Mouse (Mus musculus) intestine, postnatal 0 days (tissue): ENCODE results near the gene 1810043G02Rik. TPM values are rescaled to one million over a fixed set of nuclear protein-coding genes. Genes with fewer than 3 reads are reported as not detected.
A peak's percentile ranks its signal among the peaks of the same experiment; 100 is the strongest.
"Not testable (repeated sequence)": the region's sequence is repeated elsewhere in the genome, so short reads cannot be mapped to it uniquely, and the experiment has no call there.

Experiments used
- ATAC-seq: fragments of 200-750 bp; cut with Nextera tagmentation; 2 replicates; pipeline ENCODE4 v1.8.0; 2017; ENCODE audit warnings: mild to moderate bottlenecking, moderate TSS enrichment, moderate library complexity
- H3K27ac ChIP-seq: fragments of 300-500 bp; sonication (generic); 2 replicates; pipeline ENCODE4 v1.5.1; 2014; ENCODE audit warnings: mild to moderate bottlenecking, low read depth, low read length, moderate library complexity
- H3K27me3 ChIP-seq: fragments of 300-500 bp; sonication (generic); replicated peaks from 2 replicates; pipeline ENCODE4 v1.6.1; 2014; ENCODE audit warnings: low read length, mixed read lengths; ENCODE audit not compliant: control insufficient read depth, insufficient read depth
- H3K36me3 ChIP-seq: fragments of 300-500 bp; sonication (generic); 2 replicates; pipeline ENCODE4 v1.6.1; 2014; ENCODE audit warnings: mild to moderate bottlenecking, moderate library complexity; ENCODE audit not compliant: control insufficient read depth, insufficient read depth
- H3K4me1 ChIP-seq: fragments of 300-500 bp; sonication (generic); replicated peaks from 2 replicates; pipeline ENCODE4 v1.6.1; 2014; ENCODE audit warnings: antibody characterized with exemption, low read length, mixed read lengths; ENCODE audit not compliant: control insufficient read depth, insufficient read depth
- H3K4me2 ChIP-seq: fragments of 300-500 bp; sonication (generic); replicated peaks from 2 replicates; pipeline ENCODE4 v1.6.1; 2014; ENCODE audit warnings: low read depth, mild to moderate bottlenecking, moderate library complexity
- H3K4me3 ChIP-seq: fragments of 300-500 bp; sonication (generic); 2 replicates; pipeline ENCODE4 v1.5.1; 2014; ENCODE audit warnings: low read depth, low read length
- H3K9ac ChIP-seq: fragments of 300-500 bp; sonication (generic); 2 replicates; pipeline ENCODE4 v1.6.1; 2014; ENCODE audit warnings: mild to moderate bottlenecking, low read depth, low read length
- H3K9me3 ChIP-seq: fragments of 300-500 bp; sonication (generic); 2 replicates; pipeline ENCODE4 v1.6.1; 2016; ENCODE audit warnings: mixed run types; ENCODE audit not compliant: control insufficient read depth
- CTCF ChIP-seq: sonication (generic); IDR thresholded peaks from 2 replicates; pipeline ENCODE4 v1.5.1; 2016; ENCODE audit warnings: low read depth, mild to moderate bottlenecking, control low read depth, antibody characterized with exemption, moderate library complexity
- WGBS: fragments of 180-500 bp; shearing (Covaris S2); extraction: QIAGEN DNeasy Blood & Tissue Kit; methylation state at CpG from one replicate; pipeline ENCODE4 v1.1.7; 2014; 5-methylcytosine and 5-hydroxymethylcytosine counted together
- polyA plus RNA-seq: library from polyadenylated mRNA; unstranded; fragments of >200 nt; fragmentation: Nextera tagmentation; extraction: Ambion mirVana; gene quantifications from 2 replicates; pipeline ENCODE4 v1.2.1, GENCODE M21; 2015

1810043G02Rik gene
- polyA plus RNA-seq, 1 experiment from 2014 or later: 8.6 TPM

DNA sequence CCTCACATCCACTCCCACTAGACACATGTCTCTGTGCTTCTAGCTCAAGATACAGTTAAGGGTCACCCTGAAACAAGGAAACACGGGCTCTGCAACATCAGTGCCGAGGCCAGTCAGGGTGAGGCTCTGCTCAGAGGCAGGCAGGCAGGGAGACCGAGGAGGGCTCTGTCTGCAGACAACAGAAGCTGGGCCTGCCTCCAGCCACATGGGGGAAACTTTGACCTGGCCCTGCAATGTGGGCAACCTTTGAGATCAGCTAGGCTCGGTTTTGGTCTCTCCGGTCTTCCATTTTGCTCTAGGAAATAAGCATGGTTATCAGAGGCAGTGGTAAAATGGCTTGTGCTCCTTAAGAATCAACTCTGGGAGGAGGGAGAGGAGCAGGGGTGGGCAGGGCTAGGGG is 38.0 kb downstream of the 1810043G02Rik start:
- no peaks in the 10 kb centered on the region for H3K4me1 ChIP-seq
- WGBS: 30% methylated on average over 5 of the region's 5 CpGs
- H3K9me3 ChIP-seq: no peaks in the 10 kb centered on the region
- no peak overlapping the region for H3K4me3 ChIP-seq
- no peak overlapping the region for H3K4me2 ChIP-seq
- H3K27me3 ChIP-seq: no peaks in the 10 kb centered on the region
- H3K36me3 ChIP-seq: no peaks in the 10 kb centered on the region
- ATAC-seq: no peak
- no peak overlapping the region for H3K27ac ChIP-seq
- H3K9ac ChIP-seq: no peak overlapping the region
- no peak for TF ChIP-seq CTCF

DNA sequence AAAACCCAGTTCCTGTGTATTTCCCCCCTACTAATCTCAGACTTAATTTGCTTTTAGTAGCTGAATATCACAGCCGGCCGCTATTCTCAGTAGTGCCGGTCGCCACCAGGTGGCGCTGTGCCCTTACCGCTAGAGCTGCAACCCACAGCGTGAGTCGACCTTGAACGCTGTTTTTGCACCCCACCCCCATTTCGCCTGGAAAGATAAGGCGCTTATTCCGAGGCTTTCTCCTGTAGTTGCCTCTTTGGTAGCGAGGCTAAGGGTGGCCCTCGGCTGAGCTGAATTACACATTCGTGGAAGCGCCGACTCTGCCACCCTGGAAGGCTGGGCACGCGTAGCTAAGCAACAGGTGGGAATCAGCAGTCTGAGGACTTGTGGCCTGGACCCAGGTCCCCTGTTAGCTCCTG is 40.5 kb downstream of the 1810043G02Rik start:
- Histone ChIP-seq H3K4me1 (no peaks in the 10 kb centered on the region), H3K4me3 (no peak overlapping the region), H3K36me3 (no peaks in the 10 kb centered on the region), H3K9me3 (no peaks in the 10 kb centered on the region), H3K27ac (no peak overlapping the region), H3K9ac (no peak overlapping the region), H3K27me3 (no peaks in the 10 kb centered on the region), H3K4me2 (peak overlapping the region; percentile 63)
- peak; percentile 78 for ATAC-seq
- TF ChIP-seq CTCF: peak; percentile 96
- 11% methylated on average over 19 of the region's 19 CpGs for WGBS

DNA sequence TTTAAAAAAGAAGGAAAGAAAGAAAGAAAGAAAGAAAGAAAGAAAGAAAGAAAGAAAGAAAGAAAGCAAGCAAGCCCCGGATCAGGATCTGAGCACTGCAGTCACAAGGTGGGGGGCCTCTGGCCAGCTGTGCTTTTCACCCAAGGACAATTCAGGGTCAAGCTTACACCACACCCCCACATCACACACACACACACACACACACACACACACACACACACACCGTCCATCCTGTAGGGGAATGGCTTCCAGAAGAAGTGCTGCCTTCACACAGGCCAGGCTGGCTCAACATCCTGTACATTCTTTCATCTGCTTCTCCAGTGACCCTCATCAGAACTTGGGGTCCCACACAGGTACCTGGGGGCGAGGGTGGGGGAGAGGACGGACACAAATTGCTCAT is 41.0 kb downstream of the 1810043G02Rik start:
- no peak overlapping the region for H3K9ac ChIP-seq
- no peak for TF ChIP-seq CTCF
- H3K9me3 ChIP-seq: no peaks in the 10 kb centered on the region
- H3K4me1 ChIP-seq: no peaks in the 10 kb centered on the region
- H3K27ac ChIP-seq: no peak overlapping the region
- no peak overlapping the region for H3K4me3 ChIP-seq
- no peak overlapping the region for H3K4me2 ChIP-seq
- 69% methylated on average over 4 of the region's 4 CpGs for WGBS
- peak; percentile 33; the same call in 1 of the 2 replicates for ATAC-seq
- H3K27me3 ChIP-seq: no peaks in the 10 kb centered on the region
- no peaks in the 10 kb centered on the region for H3K36me3 ChIP-seq

DNA sequence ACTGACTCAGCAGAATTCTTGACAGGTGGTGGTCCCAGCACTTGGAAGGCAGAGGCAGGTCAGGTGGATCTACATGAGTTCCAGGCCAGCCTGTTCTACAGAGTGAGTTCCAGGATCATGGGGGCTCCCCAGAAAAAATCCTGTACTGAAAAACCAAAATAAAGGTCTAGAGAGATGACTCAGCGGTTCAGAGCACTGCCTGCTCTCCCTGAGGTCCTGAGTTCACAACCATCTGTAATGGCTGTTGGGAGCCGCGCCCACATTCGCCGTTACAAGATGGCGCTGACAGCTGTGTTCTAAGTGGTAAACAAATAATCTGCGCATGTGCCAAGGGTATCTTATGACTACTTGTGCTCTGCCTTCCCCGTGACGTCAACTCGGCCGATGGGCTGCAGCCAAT is 41.7 kb downstream of the 1810043G02Rik start:
- H3K9ac ChIP-seq: not testable (repeated sequence)

DNA sequence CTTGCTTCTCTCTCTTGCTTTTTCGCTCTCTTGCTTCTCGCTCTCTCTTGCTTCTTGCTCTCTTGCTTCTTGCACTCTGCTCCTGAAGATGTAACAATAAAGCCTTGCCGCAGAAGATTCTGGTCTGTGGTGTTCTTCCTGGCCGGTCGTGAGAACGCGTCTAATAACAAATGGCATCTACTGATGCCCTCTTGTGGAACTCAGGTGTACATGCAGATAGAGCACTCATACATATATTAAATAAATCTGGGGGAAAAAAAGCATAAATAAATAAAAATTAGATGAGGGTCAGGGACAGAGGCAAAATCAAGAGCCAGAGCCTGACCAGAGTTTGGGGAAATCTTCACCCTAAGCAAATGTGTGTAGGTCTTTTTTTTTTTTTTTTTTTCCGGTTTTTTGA is 47.1 kb downstream of the 1810043G02Rik start:
- not testable (repeated sequence) for H3K36me3 ChIP-seq, H3K4me2 ChIP-seq, H3K9me3 ChIP-seq, H3K27me3 ChIP-seq, H3K4me1 ChIP-seq, H3K27ac ChIP-seq, ATAC-seq, H3K9ac ChIP-seq, H3K4me3 ChIP-seq
- TF ChIP-seq CTCF: peak; percentile 64
- 61% methylated on average over 6 of the region's 8 CpGs for WGBS

More for the DNA sequence above, 41.7 kb downstream of the 1810043G02Rik start:
- not testable (repeated sequence) for H3K27ac ChIP-seq, H3K27me3 ChIP-seq, H3K4me1 ChIP-seq, H3K9me3 ChIP-seq, H3K4me3 ChIP-seq, H3K4me2 ChIP-seq, H3K36me3 ChIP-seq, ATAC-seq
- WGBS: 94% methylated on average over 6 of the region's 11 CpGs

DNA sequence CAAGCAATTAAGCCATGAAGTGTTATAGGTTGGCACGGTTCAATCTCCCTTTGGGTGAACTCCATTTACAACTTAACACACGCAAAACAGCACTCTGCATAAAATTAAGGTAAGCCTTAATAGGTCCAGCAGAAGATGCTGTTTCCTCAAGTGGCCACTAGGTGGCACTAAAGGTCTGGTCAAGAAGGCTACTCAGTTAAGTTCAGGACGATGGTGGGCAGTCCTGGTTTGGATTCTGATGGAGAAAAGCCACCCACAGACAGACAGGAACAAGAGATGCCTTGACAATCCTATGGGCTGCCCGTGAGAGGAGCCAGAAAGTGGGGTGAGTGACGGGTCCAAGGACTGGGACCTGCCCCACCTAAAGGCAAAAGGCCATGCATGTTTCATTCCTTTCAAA is 49.8 kb downstream of the 1810043G02Rik start:
- no peak overlapping the region for H3K4me2 ChIP-seq
- no peaks in the 10 kb centered on the region for H3K27me3 ChIP-seq
- H3K9ac ChIP-seq: no peak overlapping the region
- H3K9me3 ChIP-seq: no peaks in the 10 kb centered on the region
- WGBS: 2% methylated on average over 5 of the region's 5 CpGs
- no peaks in the 10 kb centered on the region for H3K4me1 ChIP-seq
- TF ChIP-seq CTCF: peak; percentile 96
- no peaks in the 10 kb centered on the region for H3K36me3 ChIP-seq
- no peak overlapping the region for H3K27ac ChIP-seq
- peak; percentile 28 for ATAC-seq
- no peak overlapping the region for H3K4me3 ChIP-seq

DNA sequence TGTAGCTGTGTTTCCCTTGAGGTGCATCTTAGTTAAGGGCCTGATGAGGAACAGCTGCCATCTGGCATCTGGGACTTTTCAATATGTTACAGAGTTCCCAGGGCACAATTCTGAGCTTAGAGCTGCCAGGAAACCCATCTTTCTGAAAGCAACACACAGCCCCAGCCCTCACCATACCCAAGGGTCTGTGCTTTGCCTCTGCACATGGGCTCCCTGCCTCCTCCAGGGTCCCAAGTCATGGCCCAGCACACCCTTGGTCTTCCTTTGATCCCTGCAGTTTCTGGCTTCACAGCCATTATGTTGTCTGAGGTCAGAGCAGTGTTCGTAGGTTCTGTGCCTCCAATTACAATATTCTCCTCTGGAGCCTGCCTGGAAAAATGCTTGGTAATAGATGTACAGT is 50.8 kb downstream of the 1810043G02Rik start:
- no peak for TF ChIP-seq CTCF
- Histone ChIP-seq H3K27ac (no peak overlapping the region), H3K9ac (no peak overlapping the region), H3K9me3 (no peaks in the 10 kb centered on the region), H3K36me3 (no peaks in the 10 kb centered on the region), H3K27me3 (no peaks in the 10 kb centered on the region), H3K4me1 (no peaks in the 10 kb centered on the region), H3K4me3 (no peak overlapping the region), H3K4me2 (no peak overlapping the region)
- ATAC-seq: no peak
- 97% methylated on average over 1 of the region's 1 CpGs for WGBS
